Mouse (Mus musculus) liver, embryonic 14.5 days (tissue): ENCODE data around the gene Chst13.

Source experiments
- CTCF ChIP-seq: IDR thresholded peaks from 2 replicates; pipeline ENCODE4 v1.5.1; 2016; ENCODE audit warnings: antibody characterized with exemption, low read depth, control low read depth
- EP300 ChIP-seq: IDR thresholded peaks from 2 replicates; pipeline ENCODE4 v1.6.1; 2016; ENCODE audit warnings: antibody characterized with exemption, low read depth

DNA sequence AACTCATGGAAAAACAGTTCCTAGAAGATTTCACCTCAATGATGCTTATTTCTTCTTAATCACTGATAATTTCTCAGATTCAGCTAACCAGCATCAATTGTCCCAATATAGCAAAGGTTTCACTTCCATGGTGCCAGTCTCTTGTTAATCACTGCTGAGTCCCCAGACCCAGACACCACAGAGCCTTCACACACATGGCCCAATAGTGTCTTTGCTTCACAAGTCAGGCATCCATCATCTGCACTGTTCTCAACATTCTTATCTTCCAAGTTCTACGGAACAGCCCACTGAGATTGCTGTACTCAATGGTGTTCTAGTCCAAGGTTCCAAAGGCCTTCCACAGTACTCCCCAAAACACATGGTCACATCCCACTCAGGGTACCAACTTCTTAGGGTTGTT is 24.1 kb downstream of the Chst13 start, which contains the start of gene BC048671:
- TF ChIP-seq CTCF (no peak), EP300 (no peak)
